Mouse (Mus musculus) lung, adult 2 months (tissue): ENCODE data around the gene Pla2g5.

Experiments used
- CTCF ChIP-seq: fragments of 200-500 bp; IDR thresholded peaks from 2 replicates; pipeline ENCODE4 v1.5.1; 2011; ENCODE audit warnings: mild to moderate bottlenecking, low read length, control low read depth; ENCODE audit not compliant: insufficient read depth
- POLR2A ChIP-seq: fragments of 200-500 bp; IDR thresholded peaks from 2 replicates; pipeline ENCODE4 v1.6.1; 2011; ENCODE audit warnings: low read depth, mild to moderate bottlenecking, control low read depth, low read length, borderline replicate concordance; ENCODE audit errors: extremely low read depth

- TF ChIP-seq CTCF (no peak), POLR2A (no peak)
Observed at GRCm38 (mm10) chr4:138772386-138772785, 90.9 kb downstream of the Pla2g5 start.
